Mouse (Mus musculus) inflammation-experienced regulatory T-cells (primary cell): ENCODE results near the gene Caprin2. TPM values are rescaled to one million over a fixed set of nuclear protein-coding genes. Genes with fewer than 3 reads are reported as not detected.

Experiments
- polyA plus RNA-seq, 2 experiments: library from polyadenylated mRNA; unstranded; fragments of 100-300 nt; shearing (Covaris generic); gene quantifications; one replicate each; pipeline ENCODE4 v1.2.1; 2017

Caprin2 gene
- polyA plus RNA-seq: 10 to 100 TPM in 1 of 2 experiments, 1 to 10 TPM in 1; 5.4 to 13.9 TPM

DNA sequence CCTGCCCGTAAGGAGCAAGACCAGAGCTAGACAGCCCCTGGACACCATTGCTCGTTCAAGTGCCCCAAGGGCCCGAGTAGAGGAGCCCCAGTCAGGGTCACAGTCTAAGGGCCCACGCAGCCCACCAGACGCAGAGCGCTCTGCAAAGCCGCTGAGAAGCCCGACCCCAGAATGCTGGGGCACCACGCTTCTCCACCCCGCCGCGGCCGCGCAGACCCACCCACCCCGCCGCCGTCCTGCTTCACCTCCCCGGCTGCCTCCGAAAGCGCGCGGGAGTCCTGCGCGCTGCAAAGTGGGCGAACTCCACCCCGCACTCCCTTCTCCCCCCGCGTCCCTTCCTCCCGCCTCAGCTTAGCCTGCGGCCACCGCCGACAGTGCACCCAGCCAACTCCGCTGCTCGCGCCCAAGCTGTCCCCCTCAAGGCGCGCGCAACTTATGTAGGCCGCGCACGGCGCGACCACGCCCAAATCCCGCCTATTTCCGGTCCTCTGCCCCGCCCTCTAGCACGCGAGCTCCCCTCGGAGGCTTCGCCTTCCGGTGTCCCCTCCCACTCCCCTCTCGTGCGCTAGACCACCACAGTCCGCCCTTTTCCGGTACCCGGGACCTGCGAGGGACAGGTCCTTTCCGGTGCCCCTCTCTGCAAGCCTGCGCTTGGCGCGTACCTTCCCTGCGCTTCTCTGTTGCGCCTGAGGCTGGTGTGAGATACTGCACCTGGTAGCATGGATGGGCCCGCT lies at the start of gene Caprin2:
Caprin2 (minus strand) TSS at position 465 of the 734 bp plus-strand sequence.

DNA sequence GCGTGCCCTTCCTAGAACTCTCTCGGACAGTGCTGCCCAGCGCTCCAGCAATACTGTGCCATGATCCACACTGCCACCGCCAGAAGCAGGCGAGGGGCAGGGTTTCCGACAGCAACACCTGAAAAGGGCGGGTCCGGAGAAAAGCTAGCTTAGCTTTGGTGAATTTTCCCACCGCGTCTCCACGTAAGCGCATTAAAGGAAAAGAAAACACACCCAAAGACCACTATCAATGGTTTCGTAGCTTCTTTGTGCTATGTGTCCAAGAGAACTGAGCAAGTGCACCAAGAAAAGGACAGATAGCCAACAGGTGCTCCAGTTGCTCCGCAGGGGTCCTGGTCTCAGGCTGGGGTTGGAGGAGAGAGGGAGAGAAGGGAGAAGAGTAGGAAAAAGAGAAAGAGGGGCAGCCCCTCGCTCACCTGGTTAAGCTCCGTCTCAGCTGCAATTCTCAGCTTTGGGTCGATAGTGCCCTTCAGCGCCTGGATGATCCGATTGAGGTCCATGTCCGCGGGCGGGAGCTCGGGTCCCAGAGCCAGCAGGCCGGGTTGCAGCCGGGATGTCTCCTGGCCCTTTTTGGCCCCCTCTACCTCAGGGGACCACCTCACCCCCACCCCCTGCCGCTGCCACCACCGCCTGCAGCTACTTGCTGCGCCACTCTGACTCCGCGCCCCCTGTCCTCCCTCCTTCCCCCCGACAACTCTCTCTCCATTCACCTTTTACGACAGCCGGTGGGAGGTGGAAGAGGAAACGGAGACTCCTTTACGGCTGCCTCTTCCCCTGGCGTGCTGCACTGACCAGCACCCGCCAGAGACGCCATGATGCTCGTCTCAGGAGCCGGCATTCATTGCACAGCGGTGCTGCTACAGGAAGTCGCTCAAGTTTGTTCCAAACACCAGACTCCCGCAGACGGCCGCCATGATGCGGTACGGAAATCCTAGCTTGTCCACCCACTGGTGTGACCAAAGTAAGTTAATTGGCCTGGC lies 65.0 kb downstream of the Caprin2 start, which contains the start of gene Ipo8:
Ipo8 (minus strand) TSS at position 720 of the 980 bp plus-strand sequence.

Other genes with a start within 250 kb of the Caprin2 start
- 10 to 100 TPM; 34.5 to 37.9 TPM for gene Ipo8, start 64.8 kb downstream of the Caprin2 start, polyA plus RNA-seq
- 10 to 100 TPM; 30.9 to 44.6 TPM for gene Sinhcaf, start 50.2 kb upstream of the Caprin2 start, polyA plus RNA-seq
- gene Dennd5b, start 205.4 kb upstream of the Caprin2 start, polyA plus RNA-seq: 1 to 10 TPM in 1 of 2 experiments, under 1 TPM in 1; 0.94 to 2.5 TPM
- not detected for gene Gm10203, start 233.9 kb upstream of the Caprin2 start, polyA plus RNA-seq
- 10 to 100 TPM; 40.9 to 65.6 TPM for gene Etfbkmt, start 243.6 kb upstream of the Caprin2 start, polyA plus RNA-seq